Mouse (Mus musculus) cortical plate, adult 2 months (tissue): ENCODE data around the gene Apbb2.

ENCODE experiments used
- CTCF ChIP-seq: fragments of 200-500 bp; IDR thresholded peaks from 2 replicates; pipeline ENCODE4 v1.5.1; 2011; ENCODE audit warnings: mild to moderate bottlenecking, control low read depth, low read length; ENCODE audit not compliant: insufficient read depth; ENCODE audit errors: extremely low read depth
- POLR2A ChIP-seq: fragments of 200-500 bp; IDR thresholded peaks from 2 replicates; pipeline ENCODE4 v1.6.1; 2011; ENCODE audit warnings: mild to moderate bottlenecking, low read length, control low read depth; ENCODE audit not compliant: insufficient read depth; ENCODE audit errors: extremely low read depth

GRCm38 (mm10) chr5:66259756-66260448 is 358.7 kb downstream of the Apbb2 start, which contains the start of gene Nsun7:
- TF ChIP-seq CTCF (no peak), POLR2A (peak; percentile 45; the same call in 1 of the 2 replicates)
